Mouse (Mus musculus) CH12.LX (cell line): ENCODE data around the gene Scn8a. TPM values are rescaled to one million over a fixed set of nuclear protein-coding genes. Genes with fewer than 3 reads are reported as not detected.
A peak's percentile ranks its signal among the peaks of the same experiment; 100 is the strongest.

ENCODE experiments used
- DNase-seq: peaks from one replicate; pipeline ENCODE4 v3.0.0-alpha.2; 2013; ENCODE audit errors: extremely low read depth
- H3K27ac ChIP-seq: 2 replicates; pipeline ENCODE4 v1.5.1; 2012; ENCODE audit warnings: low read depth, mild to moderate bottlenecking, control low read depth, moderate library complexity; ENCODE audit not compliant: insufficient read depth
- H3K27me3 ChIP-seq: replicated peaks from 2 replicates; pipeline ENCODE3; 2012; ENCODE audit warnings: inconsistent platforms
- H3K36me3 ChIP-seq, 2 experiments: replicated peaks in 1 of 2; 2 replicates each; pipeline versions ENCODE3 to v1.6.1; 2012; ENCODE audit warnings: inconsistent platforms in 1 of 2, low read length in 1 of 2, mild to moderate bottlenecking in 1 of 2, mixed read lengths in 1 of 2, moderate library complexity in 1 of 2; ENCODE audit not compliant: control insufficient read depth in 1 of 2, insufficient read depth in 1 of 2
- H3K4me1 ChIP-seq, 2 experiments: 2 replicates each; pipeline ENCODE4 v1.6.1; 2012; ENCODE audit warnings: inconsistent platforms in 1 of 2, moderate library complexity in 1 of 2; ENCODE audit not compliant: insufficient read depth in 2 of 2, control insufficient read depth in 1 of 2
- H3K4me2 ChIP-seq: 2 replicates; pipeline ENCODE4 v1.6.1; 2012; ENCODE audit warnings: low read depth, mild to moderate bottlenecking, control low read depth; ENCODE audit not compliant: poor library complexity, insufficient read depth, severe bottlenecking
- H3K4me3 ChIP-seq, 3 experiments: fragments of 150-350 bp in 1 of 3; sonication (generic) in 1 of 3; replicated peaks in 1 of 3; 2 replicates each; pipeline versions ENCODE3 to v1.5.1; 2011 to 2012; ENCODE audit warnings: low read depth in 2 of 3, low read length in 2 of 3, mild to moderate bottlenecking in 2 of 3, moderate library complexity in 2 of 3, control low read depth in 1 of 3, improper control_type of control experiment in 1 of 3, inconsistent platforms in 1 of 3, mixed read lengths in 1 of 3; ENCODE audit not compliant: poor library complexity in 1 of 3
- H3K79me2 ChIP-seq: replicated peaks from 2 replicates; pipeline ENCODE4 v1.6.1; 2012; ENCODE audit warnings: mild to moderate bottlenecking, moderate library complexity; ENCODE audit not compliant: control insufficient read depth, poor library complexity, insufficient read depth, severe bottlenecking; ENCODE audit errors: extremely low read depth
- H3K9ac ChIP-seq: 2 replicates; pipeline ENCODE4 v1.6.1; 2012; ENCODE audit warnings: low read depth, mild to moderate bottlenecking, control low read depth, moderate library complexity; ENCODE audit not compliant: insufficient read depth
- H3K9me3 ChIP-seq: replicated peaks from 2 replicates; pipeline ENCODE3; 2012; ENCODE audit warnings: low read length, inconsistent platforms, mixed read lengths
- BHLHE40 ChIP-seq: IDR thresholded peaks from 2 replicates; pipeline ENCODE4 v1.6.1; 2011; ENCODE audit warnings: mild to moderate bottlenecking, low read depth, low read length, improper control_type of control experiment
- CHD2 ChIP-seq: IDR thresholded peaks from 2 replicates; pipeline ENCODE4 v1.6.1; 2011; ENCODE audit warnings: low read length, improper control_type of control experiment
- CTCF ChIP-seq, 2 experiments: IDR thresholded peaks in 1 of 2; conservative IDR thresholded peaks in 1 of 2; 2 replicates each; pipeline ENCODE4 v1.5.1; 2011 to 2012; ENCODE audit warnings: low read depth in 2 of 2, low read length in 2 of 2, improper control_type of control experiment in 1 of 2, inconsistent platforms in 1 of 2, mild to moderate bottlenecking in 1 of 2, moderate library complexity in 1 of 2
- E2F4 ChIP-seq: IDR thresholded peaks from 2 replicates; pipeline ENCODE4 v1.6.1; 2011; ENCODE audit warnings: low read depth, low read length, improper control_type of control experiment; ENCODE audit not compliant: insufficient replicate concordance
- EP300 ChIP-seq: IDR thresholded peaks from 2 replicates; pipeline ENCODE4 v1.6.1; 2011; ENCODE audit warnings: low read length, improper control_type of control experiment
- GABPA ChIP-seq: IDR thresholded peaks from 2 replicates; pipeline ENCODE4 v1.6.1; 2012; ENCODE audit warnings: low read depth, low read length, improper control_type of control experiment, inconsistent platforms; ENCODE audit not compliant: insufficient replicate concordance
- JUN ChIP-seq: IDR thresholded peaks from 2 replicates; pipeline ENCODE4 v1.6.1; 2011; ENCODE audit warnings: low read depth, mild to moderate bottlenecking, low read length, improper control_type of control experiment, moderate library complexity; ENCODE audit not compliant: insufficient read depth
- JUND ChIP-seq: conservative IDR thresholded peaks from 2 replicates; pipeline ENCODE4 v1.6.1; 2011; ENCODE audit warnings: low read depth, low read length, improper control_type of control experiment
- KAT2A ChIP-seq: IDR thresholded peaks from 2 replicates; pipeline ENCODE4 v1.6.1; 2012; ENCODE audit warnings: low read length, improper control_type of control experiment, inconsistent platforms; ENCODE audit not compliant: insufficient replicate concordance
- MAX ChIP-seq: IDR thresholded peaks from 2 replicates; pipeline ENCODE4 v1.6.1; 2011; ENCODE audit warnings: low read length, improper control_type of control experiment
- MAZ ChIP-seq: IDR thresholded peaks from 2 replicates; pipeline ENCODE4 v1.6.1; 2012; ENCODE audit warnings: low read depth, mild to moderate bottlenecking, inconsistent platforms, low read length, improper control_type of control experiment, moderate library complexity
- MXI1 ChIP-seq: IDR thresholded peaks from 2 replicates; pipeline ENCODE4 v1.6.1; 2011; ENCODE audit warnings: mild to moderate bottlenecking, low read depth, low read length, improper control_type of control experiment
- PAX5 ChIP-seq: IDR thresholded peaks from 2 replicates; pipeline ENCODE4 v1.6.1; 2012; ENCODE audit warnings: low read length, inconsistent platforms, mixed read lengths
- RAD21 ChIP-seq: IDR thresholded peaks from 2 replicates; pipeline ENCODE4 v1.6.1; 2011; ENCODE audit warnings: low read depth, mild to moderate bottlenecking, low read length, improper control_type of control experiment, moderate library complexity
- SMC3 ChIP-seq: IDR thresholded peaks from 2 replicates; pipeline ENCODE4 v1.6.1; 2011; ENCODE audit warnings: low read depth, low read length, improper control_type of control experiment
- TCF12 ChIP-seq: IDR thresholded peaks from 2 replicates; pipeline ENCODE4 v1.6.1; 2014; ENCODE audit warnings: low read depth, mild to moderate bottlenecking, inconsistent platforms, low read length, improper control_type of control experiment
- USF2 ChIP-seq: conservative IDR thresholded peaks from 2 replicates; pipeline ENCODE4 v1.6.1; 2011; ENCODE audit warnings: low read depth, low read length, improper control_type of control experiment
- ZC3H11A ChIP-seq: IDR thresholded peaks from 2 replicates; pipeline ENCODE4 v1.6.1; 2012; ENCODE audit warnings: low read depth, mild to moderate bottlenecking, inconsistent platforms, low read length, improper control_type of control experiment
- ZKSCAN1 ChIP-seq: IDR thresholded peaks from 2 replicates; pipeline ENCODE4 v1.6.1; 2012; ENCODE audit warnings: low read depth, inconsistent platforms, low read length, improper control_type of control experiment, borderline replicate concordance
- dilution Hi-C: fragments of 300-500 bp; cut with MboI; formaldehyde crosslinking; loops from 2 replicates; pipeline ENCODE4 v1.14.3; 2020; ENCODE audit warnings: low sequenced_read_pairs; ENCODE audit not compliant: extremely low pct_unique_long_range_greater_than_20kb, extremely low pct_ligation_motif_present
- in situ Hi-C: fragments of 300-500 bp; cut with MboI; formaldehyde crosslinking; loops from 3 replicates; pipeline ENCODE4 v1.14.3; 2019; ENCODE audit warnings: low sequenced_read_pairs, low pct_ligation_motif_present, low pct_unique_long_range_greater_than_20kb, mixed read lengths
- polyA plus RNA-seq: library from polyadenylated mRNA; unstranded; fragments of >175 nt; gene quantifications from 2 replicates; pipeline ENCODE4 v1.2.1, GENCODE M21; 2012; ENCODE audit warnings: low read depth; ENCODE audit not compliant: insufficient read length
- total RNA-seq, 2 experiments: library from RNA; depleted of rRNA; stranded (reverse); fragments of 300-350 nt in 1 of 2; fragments of >200 nt in 1 of 2; gene quantifications; 2 replicates each; pipeline ENCODE4 v1.2.3; 2012 to 2014

The Scn8a gene
- total and polyA plus RNA-seq, 3 experiments, result 0.13 to 0.39 (median 0.15) TPM

- in situ Hi-C loops, result no loop called here
- TF ChIP-seq PAX5 (no peak), SMC3 (peak; percentile 33; the same call in 1 of the 2 replicates), CTCF (conservative IDR thresholded peaks at IDR 0.05 in 1 of 2, IDR thresholded peaks at IDR 0.05 in 1 of 2; ENCODE audit: low read depth in 2 of 2, low read length in 2 of 2) (peak; percentile 53 to 55), RAD21 (peak; percentile 31)
- dilution Hi-C loops, result no loop called here
- Histone ChIP-seq H3K4me1 (no peaks in the 10 kb centered on the region), H3K9ac (no peak overlapping the region), H3K36me3 (no peaks in the 10 kb centered on the region), H3K79me2 (no peaks in the 10 kb centered on the region), H3K9me3 (peaks cover 16% of the 10 kb centered on the region), H3K27me3 (peaks cover 20% of the 10 kb centered on the region), H3K4me2 (no peak overlapping the region), H3K4me3 (no peak overlapping the region), H3K27ac (no peak overlapping the region)
- DNase-seq, result no peak
These were observed 22.5 kb upstream of the Scn8a start for GRCm38 (mm10) chr15:100847193-100847592.

- in situ Hi-C loops, result no loop called here
- Histone ChIP-seq H3K4me1 (no peaks in the 10 kb centered on the region), H3K9me3 (no peaks in the 10 kb centered on the region), H3K9ac (no peak overlapping the region), H3K36me3 (no peaks in the 10 kb centered on the region), H3K27ac (no peak overlapping the region), H3K4me2 (no peak overlapping the region), H3K79me2 (no peaks in the 10 kb centered on the region), H3K4me3 (no peak overlapping the region), H3K27me3 (peaks cover 51% of the 10 kb centered on the region)
- DNase-seq, result no peak
- TF ChIP-seq ZKSCAN1 (no peak), BHLHE40 (no peak), GABPA (no peak), MAZ (no peak), E2F4 (no peak), SMC3 (no peak), MXI1 (no peak), TCF12 (no peak), EP300 (no peak), JUND (no peak), MAX (no peak), USF2 (no peak), CHD2 (no peak), JUN (no peak), ZC3H11A (no peak), KAT2A (no peak)
- dilution Hi-C loops, result no loop called here
These were observed 12.1 kb upstream of the Scn8a start for GRCm38 (mm10) chr15:100857586-100857985.
